Mouse (Mus musculus) hindbrain, embryonic 10.5 days (tissue): ENCODE results near the gene Pde8a. TPM values are rescaled to one million over a fixed set of nuclear protein-coding genes. Genes with fewer than 3 reads are reported as not detected.

Source experiments
- DNase-seq: peaks from one replicate; pipeline ENCODE4 v3.0.0-alpha.2; 2017; ENCODE audit warnings: low spot score
- H3K27ac ChIP-seq: fragments of 300-500 bp; sonication (generic); 2 replicates; pipeline ENCODE4 v1.5.1; 2016; ENCODE audit warnings: mild to moderate bottlenecking, moderate library complexity
- H3K27me3 ChIP-seq: fragments of 300-500 bp; sonication (generic); 2 replicates; pipeline ENCODE4 v1.6.1; 2016; ENCODE audit warnings: mild to moderate bottlenecking; ENCODE audit not compliant: poor library complexity, insufficient read depth, severe bottlenecking
- H3K36me3 ChIP-seq: fragments of 300-500 bp; sonication (generic); 2 replicates; pipeline ENCODE4 v1.6.1; 2016; ENCODE audit warnings: mild to moderate bottlenecking, moderate library complexity
- H3K4me1 ChIP-seq: fragments of 300-500 bp; sonication (generic); replicated peaks from 2 replicates; pipeline ENCODE4 v1.6.1; 2016; ENCODE audit warnings: mild to moderate bottlenecking
- H3K4me3 ChIP-seq: fragments of 300-500 bp; sonication (generic); 2 replicates; pipeline ENCODE4 v1.5.1; 2016; ENCODE audit warnings: mild to moderate bottlenecking, moderate library complexity
- H3K9me3 ChIP-seq: fragments of 300-500 bp; sonication (generic); 2 replicates; pipeline ENCODE4 v1.6.1; 2016; ENCODE audit warnings: mild to moderate bottlenecking, moderate library complexity
- WGBS: fragments of 180-500 bp; shearing (Covaris S2); methylation state at CpG from one replicate; pipeline ENCODE4 v1.1.7; 2016; 5-methylcytosine and 5-hydroxymethylcytosine counted together
- polyA plus RNA-seq: library from polyadenylated mRNA; unstranded; fragments of >200 nt; fragmentation: Nextera tagmentation; extraction: Ambion mirVana; gene quantifications from 2 replicates; pipeline ENCODE4 v1.2.1, GENCODE M21; 2016

The Pde8a gene
- polyA plus RNA-seq, 1 experiment from 2014 or later = 2.4 TPM

- no peak for DNase-seq
- Histone ChIP-seq H3K27ac (no peak overlapping the region), H3K27me3 (no peaks in the 10 kb centered on the region), H3K4me1 (0 out of 2 replicates have a peak, but pooled peaks cover 3% of the 10 kb centered on the region), H3K4me3 (no peak overlapping the region), H3K9me3 (no peaks in the 10 kb centered on the region), H3K36me3 (no peaks in the 10 kb centered on the region)
- WGBS = 82% methylated on average over 5 of the region's 5 CpGs
These were observed 90.7 kb downstream of the Pde8a start for GRCm38 (mm10) chr7:81304100-81304499.

DNA sequence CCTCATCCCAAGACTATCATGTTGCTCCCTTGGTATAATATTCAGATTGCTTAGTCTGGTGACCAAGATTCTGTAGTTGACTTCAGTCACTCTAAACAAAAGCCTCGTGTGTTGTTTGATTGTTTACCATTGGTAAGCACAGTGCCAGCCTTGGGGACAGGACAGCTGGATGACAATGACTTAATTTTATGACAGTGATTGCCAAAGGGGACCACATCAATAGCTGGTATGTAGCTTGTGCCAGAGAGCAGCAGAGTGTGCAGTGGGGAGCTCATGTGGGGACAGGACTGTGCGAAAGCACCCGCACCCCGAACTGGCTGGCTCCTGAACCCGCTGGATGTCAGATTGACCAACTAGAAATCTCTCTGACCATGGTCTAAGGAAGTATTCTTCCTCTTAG is 91.3 kb downstream of the Pde8a start:
- no peak overlapping the region for H3K4me3 ChIP-seq
- no peaks in the 10 kb centered on the region for H3K27me3 ChIP-seq
- no peak overlapping the region for H3K27ac ChIP-seq
- 0 out of 2 replicates have a peak, but pooled peaks cover 3% of the 10 kb centered on the region for H3K4me1 ChIP-seq
- no peaks in the 10 kb centered on the region for H3K36me3 ChIP-seq
- H3K9me3 ChIP-seq = no peaks in the 10 kb centered on the region
- DNase-seq = no peak
- whole genome bisulfite sequencing = 92% methylated on average over 5 of the region's 5 CpGs

DNA sequence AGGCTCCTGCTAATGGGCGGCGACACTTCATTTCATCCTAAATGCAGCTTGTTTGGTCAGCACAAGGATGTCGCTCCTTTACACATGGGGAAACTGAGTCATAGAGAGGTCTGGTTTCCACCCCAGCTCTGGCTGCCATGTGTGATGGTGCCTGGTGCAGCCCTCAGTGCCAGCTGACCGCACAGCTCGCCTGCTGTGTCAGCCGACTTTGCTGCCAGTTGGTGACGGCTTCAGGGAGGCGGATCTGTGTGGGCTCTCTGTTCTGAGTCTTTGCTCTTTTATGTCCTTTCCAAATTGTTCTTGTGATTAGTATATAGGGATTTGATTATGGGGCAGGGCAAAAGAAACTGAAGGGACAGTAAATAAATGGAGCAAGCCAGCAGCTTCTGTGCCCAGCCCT is 94.3 kb downstream of the Pde8a start:
- 71% methylated on average over 8 of the region's 8 CpGs for WGBS
- no peak for DNase-seq

DNA sequence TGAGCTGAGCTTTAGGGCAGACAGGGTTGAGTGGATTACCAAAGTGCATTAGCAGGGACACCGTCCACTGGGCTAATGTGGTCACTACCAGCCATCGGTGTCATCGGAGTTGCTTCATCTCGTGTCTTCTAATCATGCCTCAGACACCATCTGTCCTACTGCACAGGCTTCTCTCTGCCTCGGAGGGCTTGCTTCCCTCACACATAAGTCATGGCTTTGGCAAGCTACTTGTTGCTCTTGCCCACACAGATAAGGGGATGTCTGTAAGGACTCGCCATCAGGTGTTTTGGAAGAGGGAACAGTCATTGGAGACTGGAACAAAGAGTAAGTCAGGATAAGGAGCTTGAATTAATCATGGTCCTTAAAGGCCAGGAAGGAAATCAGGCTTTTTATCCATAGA is 95.9 kb downstream of the Pde8a start:
- DNase-seq = no peak
- Histone ChIP-seq H3K4me1 (no peaks in the 10 kb centered on the region), H3K36me3 (no peaks in the 10 kb centered on the region), H3K9me3 (no peaks in the 10 kb centered on the region), H3K4me3 (no peak overlapping the region), H3K27me3 (no peaks in the 10 kb centered on the region), H3K27ac (no peak overlapping the region)
- 89% methylated on average over 6 of the region's 6 CpGs for WGBS

More for the DNA sequence above, 94.3 kb downstream of the Pde8a start:
- Histone ChIP-seq H3K9me3 (no peaks in the 10 kb centered on the region), H3K27me3 (no peaks in the 10 kb centered on the region), H3K4me1 (no peaks in the 10 kb centered on the region), H3K4me3 (no peak overlapping the region), H3K36me3 (no peaks in the 10 kb centered on the region), H3K27ac (no peak overlapping the region)

DNA sequence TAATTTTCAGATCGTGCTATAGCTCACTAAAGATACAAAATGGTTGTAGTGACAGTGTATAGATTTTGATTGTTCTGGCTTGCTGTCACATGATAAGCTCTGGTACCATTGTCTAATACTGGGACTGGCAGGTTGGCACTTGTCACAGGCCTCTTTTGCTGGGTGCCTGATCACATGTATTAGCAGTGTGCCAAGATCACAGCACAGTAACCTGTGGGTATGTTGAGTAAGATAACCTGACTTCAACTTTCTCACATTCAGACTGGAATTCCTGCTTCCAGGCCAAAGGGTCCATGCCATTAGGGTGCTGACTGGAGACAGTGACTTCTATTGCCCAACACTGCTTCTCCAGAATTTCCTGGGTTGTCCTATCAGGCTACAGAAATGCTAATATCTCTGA is 97.7 kb downstream of the Pde8a start:
- DNase-seq = no peak
- Histone ChIP-seq H3K4me1 (no peaks in the 10 kb centered on the region), H3K36me3 (no peaks in the 10 kb centered on the region), H3K27ac (no peak overlapping the region), H3K27me3 (no peaks in the 10 kb centered on the region), H3K9me3 (no peaks in the 10 kb centered on the region), H3K4me3 (no peak overlapping the region)
- WGBS = 88% methylated on average over 1 of the region's 1 CpGs

DNA sequence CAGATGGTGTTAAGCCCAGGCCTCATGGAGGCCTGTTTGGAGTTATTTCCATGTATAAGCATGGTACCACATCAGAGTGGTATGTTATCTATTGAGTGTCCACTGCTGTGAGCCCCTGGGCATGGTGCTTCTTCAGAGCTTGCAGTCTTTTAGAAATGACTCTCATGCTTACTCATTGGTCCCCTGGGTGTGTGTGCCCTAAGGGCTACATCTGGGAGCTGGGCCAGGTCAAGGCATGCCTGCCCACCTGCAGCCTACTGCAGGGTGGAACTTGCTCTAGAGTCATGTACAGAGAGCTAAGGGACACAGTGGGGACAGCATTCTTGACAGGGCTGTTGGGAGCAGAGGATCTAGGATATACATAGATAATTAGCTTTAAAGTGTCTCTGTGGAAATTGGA is 98.2 kb downstream of the Pde8a start:
- DNase-seq = no peak
- no peaks in the 10 kb centered on the region for H3K4me1 ChIP-seq

DNA sequence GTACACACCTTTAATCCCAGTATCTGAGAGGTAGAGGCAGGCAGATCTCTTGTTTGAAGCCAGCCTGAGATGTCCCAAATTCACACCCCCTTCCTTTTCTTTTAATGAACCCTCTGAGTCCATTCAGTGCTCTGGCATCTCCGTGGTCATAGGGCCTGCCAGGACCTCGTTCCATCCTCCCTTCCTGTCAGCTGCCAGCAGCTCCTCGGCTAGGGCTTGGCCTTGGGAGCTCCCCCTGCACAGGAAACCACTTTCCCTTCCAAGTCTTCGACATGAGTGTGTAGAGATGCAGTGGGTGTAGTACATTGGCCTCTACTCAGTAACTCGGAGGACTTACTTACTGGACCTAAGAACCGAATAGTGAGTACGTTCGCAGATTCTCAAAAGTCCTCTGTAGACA is 102.2 kb downstream of the Pde8a start:
- no peaks in the 10 kb centered on the region for H3K27me3 ChIP-seq
- no peak for DNase-seq
- WGBS = 82% methylated on average over 8 of the region's 8 CpGs
- H3K36me3 ChIP-seq = no peaks in the 10 kb centered on the region
- H3K4me1 ChIP-seq = no peaks in the 10 kb centered on the region; the same call in 1 of the 2 replicates
- no peaks in the 10 kb centered on the region for H3K9me3 ChIP-seq
- no peak overlapping the region for H3K4me3 ChIP-seq
- H3K27ac ChIP-seq = no peak overlapping the region

More for the DNA sequence above, 98.2 kb downstream of the Pde8a start:
- Histone ChIP-seq H3K4me3 (no peak overlapping the region), H3K9me3 (no peaks in the 10 kb centered on the region), H3K27ac (no peak overlapping the region), H3K27me3 (no peaks in the 10 kb centered on the region), H3K36me3 (no peaks in the 10 kb centered on the region)

DNA sequence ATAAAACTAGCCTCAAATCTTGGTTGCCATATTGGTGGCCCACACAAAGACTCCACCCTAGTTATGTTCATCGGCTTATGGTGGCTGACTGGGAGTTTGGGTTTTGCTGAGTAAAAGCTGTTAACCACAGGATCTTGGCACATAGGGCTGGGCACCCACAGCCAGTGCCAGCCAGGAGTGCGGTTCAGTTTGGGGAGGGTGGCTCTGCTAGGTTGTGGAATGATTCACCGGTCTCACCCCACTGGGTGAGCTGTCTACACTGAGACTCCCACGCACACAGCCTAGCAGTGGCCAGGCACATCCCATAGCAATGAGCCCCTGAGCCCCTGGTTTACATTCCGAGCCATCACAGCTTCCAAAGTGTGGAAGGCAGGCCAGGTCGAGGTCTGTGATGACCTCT is 106.4 kb downstream of the Pde8a start:
- H3K27ac ChIP-seq = no peak overlapping the region
- no peaks in the 10 kb centered on the region for H3K9me3 ChIP-seq
- no peak for DNase-seq
- no peak overlapping the region for H3K4me3 ChIP-seq
- no peaks in the 10 kb centered on the region for H3K27me3 ChIP-seq
- H3K36me3 ChIP-seq = 0 out of 2 replicates have a peak, but pooled peaks cover 5% of the 10 kb centered on the region
- H3K4me1 ChIP-seq = peaks cover 8% of the 10 kb centered on the region
- WGBS = 91% methylated on average over 6 of the region's 6 CpGs

DNA sequence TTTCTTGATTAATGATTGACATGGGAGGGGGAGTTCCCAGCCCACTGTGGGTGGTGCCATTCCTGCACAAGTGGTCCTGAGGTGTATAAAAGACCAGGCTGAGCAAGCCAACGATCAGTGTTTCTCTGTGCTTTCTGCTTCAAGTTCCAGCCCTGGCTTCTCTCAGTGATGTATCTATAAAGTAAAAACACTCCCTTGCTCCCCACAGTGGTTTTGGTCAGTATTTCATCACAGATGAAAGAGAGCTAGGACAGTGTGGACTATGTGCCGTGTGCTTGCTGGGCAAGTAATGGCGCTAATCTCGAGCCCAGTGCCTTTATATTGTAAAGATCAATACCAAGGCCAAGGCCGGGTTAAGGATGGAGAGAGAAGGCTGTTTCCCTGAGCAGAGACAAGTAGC is 108.4 kb downstream of the Pde8a start:
- no peaks in the 10 kb centered on the region for H3K27me3 ChIP-seq
- peaks cover 10% of the 10 kb centered on the region for H3K4me1 ChIP-seq
- H3K36me3 ChIP-seq = 0 out of 2 replicates have a peak, but pooled peaks cover 6% of the 10 kb centered on the region
- no peak overlapping the region for H3K4me3 ChIP-seq
- 88% methylated on average over 5 of the region's 5 CpGs for WGBS
- no peak for DNase-seq
- H3K27ac ChIP-seq = no peak overlapping the region
- no peaks in the 10 kb centered on the region for H3K9me3 ChIP-seq

DNA sequence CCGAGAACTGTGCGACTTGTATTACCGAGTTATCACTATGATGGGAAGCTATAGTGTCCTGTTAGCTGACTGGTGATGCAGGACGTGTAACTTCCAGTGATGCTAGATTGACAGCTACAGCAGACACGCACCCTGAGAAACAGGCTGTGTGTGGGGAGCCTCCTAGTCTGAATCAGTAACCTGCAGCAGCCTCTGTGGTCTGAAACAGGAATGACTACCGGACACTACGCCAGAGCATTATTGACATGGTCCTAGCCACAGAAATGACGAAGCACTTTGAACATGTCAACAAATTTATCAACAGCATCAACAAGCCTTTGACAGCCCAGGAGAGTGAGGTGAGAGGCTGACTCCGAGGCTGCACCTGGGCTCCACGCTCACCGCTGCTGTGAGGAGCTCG is 112.6 kb downstream of the Pde8a start:
- Histone ChIP-seq H3K4me3 (no peak overlapping the region), H3K27ac (no peak overlapping the region), H3K36me3 (peaks cover 22% of the 10 kb centered on the region), H3K4me1 (peaks cover 16% of the 10 kb centered on the region), H3K9me3 (no peaks in the 10 kb centered on the region), H3K27me3 (no peaks in the 10 kb centered on the region)
- DNase-seq = no peak
- WGBS = 90% methylated on average over 12 of the region's 12 CpGs

- Histone ChIP-seq H3K9me3 (no peaks in the 10 kb centered on the region), H3K36me3 (peaks cover 25% of the 10 kb centered on the region), H3K4me1 (peaks cover 15% of the 10 kb centered on the region), H3K4me3 (no peak overlapping the region), H3K27me3 (no peaks in the 10 kb centered on the region), H3K27ac (no peak overlapping the region)
- 84% methylated on average over 6 of the region's 6 CpGs for WGBS
- no peak for DNase-seq
These were observed 113.5 kb downstream of the Pde8a start for GRCm38 (mm10) chr7:81326859-81327258.

GRCm38 (mm10) chr7:81327661-81328060 is 114.3 kb downstream of the Pde8a start:
- no peak for DNase-seq
- 86% methylated on average over 10 of the region's 10 CpGs for WGBS
- peaks cover 15% of the 10 kb centered on the region for H3K4me1 ChIP-seq

GRCm38 (mm10) chr7:81330767-81331166 is 117.4 kb downstream of the Pde8a start:
- Histone ChIP-seq H3K4me1 (peaks cover 23% of the 10 kb centered on the region), H3K4me3 (no peak overlapping the region), H3K27me3 (no peaks in the 10 kb centered on the region), H3K27ac (no peak overlapping the region), H3K9me3 (no peaks in the 10 kb centered on the region), H3K36me3 (peaks cover 46% of the 10 kb centered on the region)
- DNase-seq = no peak
- WGBS = 26% methylated on average over 3 of the region's 3 CpGs

More at GRCm38 (mm10) chr7:81327661-81328060, 114.3 kb downstream of the Pde8a start:
- no peak overlapping the region for H3K27ac ChIP-seq
- H3K36me3 ChIP-seq = peaks cover 33% of the 10 kb centered on the region
- H3K9me3 ChIP-seq = no peaks in the 10 kb centered on the region
- H3K27me3 ChIP-seq = no peaks in the 10 kb centered on the region
- H3K4me3 ChIP-seq = no peak overlapping the region

GRCm38 (mm10) chr7:81331851-81332250 is 118.5 kb downstream of the Pde8a start:
- 87% methylated on average over 7 of the region's 7 CpGs for WGBS
- Histone ChIP-seq H3K4me3 (no peak overlapping the region), H3K4me1 (peaks cover 29% of the 10 kb centered on the region), H3K27me3 (no peaks in the 10 kb centered on the region), H3K27ac (no peak overlapping the region), H3K36me3 (peaks cover 52% of the 10 kb centered on the region), H3K9me3 (no peaks in the 10 kb centered on the region)
- no peak for DNase-seq
